Mouse (Mus musculus) WW6 (cell line): ENCODE data around the gene Itga4.

Experiments
- DNase-seq: peaks from one replicate; pipeline ENCODE4 v3.0.0-alpha.2; 2013; ENCODE audit warnings: low read depth, low spot score

Itga4 gene

DNA sequence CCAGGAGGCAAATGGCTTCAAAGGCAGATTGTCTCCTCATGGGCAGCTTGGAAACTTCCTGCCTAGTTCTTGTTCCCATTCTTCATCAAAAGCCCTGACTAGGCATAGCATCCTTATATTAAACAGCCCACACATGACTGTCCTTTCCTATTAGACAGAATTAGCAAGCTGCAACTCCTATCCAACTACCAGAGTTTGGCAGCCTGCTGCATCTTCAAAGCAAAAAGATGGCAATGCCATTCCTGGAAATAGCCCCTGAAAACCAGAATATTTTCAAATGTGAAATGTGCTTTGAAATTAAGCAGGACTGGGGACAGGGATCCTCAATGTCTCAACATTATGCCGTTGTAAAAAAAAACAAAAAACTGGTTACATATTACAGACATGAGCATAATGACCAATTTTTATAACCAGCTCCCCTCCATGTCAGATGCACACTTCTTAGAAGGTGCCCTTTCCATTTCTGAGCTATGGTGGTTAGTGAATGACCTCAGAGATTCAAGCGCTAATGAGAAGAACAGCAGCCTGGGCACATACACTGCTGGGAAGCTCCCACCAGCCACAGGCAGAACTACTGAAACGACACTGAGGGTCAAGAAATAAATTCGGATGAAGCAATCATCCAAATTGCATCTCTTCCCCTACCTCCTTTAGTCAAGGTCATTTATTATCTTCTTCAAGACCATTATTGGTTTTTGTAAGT is 97.0 kb downstream of the Itga4 start:
- no peak for DNase-seq

DNA sequence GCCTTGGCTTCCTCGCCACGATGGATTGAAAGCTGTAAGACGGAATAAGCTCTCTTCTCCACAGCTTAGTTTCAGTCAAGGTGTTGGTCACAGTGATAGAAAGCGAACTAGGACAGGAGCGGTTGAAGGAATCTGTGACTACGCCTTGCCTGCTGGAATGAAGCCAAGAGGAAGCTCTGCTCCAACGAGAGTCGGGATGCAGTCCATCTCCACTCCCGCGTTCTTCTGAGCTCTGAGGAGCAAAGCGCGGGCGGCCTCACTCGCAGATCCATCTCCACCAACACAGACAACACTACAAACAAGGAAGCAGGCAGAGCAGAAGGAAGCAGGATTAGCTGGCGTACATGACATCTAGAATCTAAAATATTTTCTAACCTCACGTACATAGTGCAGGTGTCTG is 99.5 kb downstream of the Itga4 start:
- no peak for DNase-seq

DNA sequence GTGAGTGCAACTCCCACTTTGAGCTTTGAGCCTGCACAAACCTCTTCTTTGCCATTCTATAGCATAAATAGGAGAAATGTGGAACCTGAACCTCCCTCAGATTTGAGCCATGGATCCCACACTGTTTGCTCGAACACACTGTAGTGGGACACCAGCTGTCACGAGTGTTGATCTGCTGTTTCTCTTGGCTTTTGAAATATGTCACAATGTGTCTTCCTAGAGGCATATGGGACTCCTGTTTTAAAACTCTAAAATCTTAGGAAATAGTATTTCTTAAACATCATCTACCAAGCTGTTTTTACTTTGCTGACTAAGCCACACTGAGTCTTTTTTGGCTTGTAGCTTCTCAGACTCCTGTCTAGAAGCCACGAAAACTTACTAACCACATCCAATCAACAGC is 102.6 kb downstream of the Itga4 start:
- no peak for DNase-seq

GRCm38 (mm10) chr2:79362029-79362428 is 106.8 kb downstream of the Itga4 start:
- DNase-seq, result no peak

GRCm38 (mm10) chr2:79363920-79364319 is 108.7 kb downstream of the Itga4 start:
- no peak for DNase-seq

DNA sequence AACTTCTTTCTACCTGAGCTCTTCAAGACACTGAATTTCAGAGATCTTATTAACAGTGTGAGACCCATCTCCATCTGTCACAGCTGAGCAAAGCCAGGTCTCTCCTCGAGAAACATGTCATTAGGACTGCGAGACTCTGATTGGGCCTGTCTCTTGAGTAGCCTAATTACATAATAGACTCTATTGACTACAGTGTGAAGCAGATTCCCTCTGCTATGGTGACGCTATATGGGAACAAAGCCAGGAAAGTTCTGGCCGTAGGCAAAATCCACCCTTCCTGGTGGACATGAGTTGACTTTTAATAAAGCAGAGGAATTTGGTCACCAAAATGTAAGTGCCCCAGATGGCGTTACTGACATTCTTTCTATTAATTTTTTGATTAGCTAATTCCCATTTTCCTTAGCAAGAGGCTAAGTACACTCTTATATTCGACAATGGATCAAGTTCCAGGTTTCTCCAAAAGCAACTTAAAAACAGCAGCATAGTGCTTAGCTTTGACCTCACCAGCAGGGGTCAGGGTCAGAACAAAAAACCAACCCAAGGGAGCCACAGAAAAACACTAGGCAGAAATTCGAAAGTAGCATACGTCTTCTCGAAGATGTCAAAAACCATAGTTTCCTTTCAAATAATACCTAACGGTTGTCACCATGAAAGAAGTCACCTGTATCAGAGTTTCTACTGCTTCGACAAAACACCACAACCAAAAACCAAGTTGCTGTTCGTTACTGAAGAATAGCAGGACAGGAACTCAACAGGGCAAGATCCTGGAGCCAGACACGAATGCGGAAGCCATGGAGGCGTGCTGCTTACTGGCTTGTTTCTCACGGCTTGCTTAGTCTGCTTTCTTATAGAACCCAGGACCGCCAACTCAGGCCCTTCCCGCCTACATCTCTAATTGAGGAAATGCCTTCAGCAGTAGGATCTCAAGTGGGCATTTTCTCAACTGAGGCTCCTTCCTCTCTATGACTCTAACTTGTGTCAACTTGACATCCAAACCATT is 112.5 kb downstream of the Itga4 start:
- no peak for DNase-seq

GRCm38 (mm10) chr2:79368661-79369060 is 113.4 kb downstream of the Itga4 start:
- no peak for DNase-seq

DNA sequence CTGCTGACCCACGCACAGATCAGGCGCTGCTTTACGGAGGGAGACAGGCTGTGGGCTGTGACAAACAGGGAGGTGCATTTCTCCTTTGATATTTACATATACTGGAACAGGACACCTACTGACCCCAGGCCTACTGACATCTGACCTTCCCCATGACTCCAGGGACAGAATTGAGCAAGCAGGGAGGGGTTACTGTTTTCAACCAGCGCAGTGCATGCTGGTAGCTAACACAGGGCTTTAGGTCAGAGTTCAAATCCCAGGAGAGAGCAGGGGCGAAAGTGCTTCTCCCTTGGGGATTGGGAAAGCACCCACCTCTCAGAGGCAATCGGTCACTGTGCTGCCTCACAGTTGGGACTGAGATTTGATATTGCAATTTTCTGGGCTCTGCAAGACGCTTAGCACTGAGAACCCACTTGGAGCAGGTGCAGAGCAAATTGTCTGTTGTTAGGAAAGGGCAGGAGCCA is 113.9 kb downstream of the Itga4 start:
- DNase-seq, result no peak

GRCm38 (mm10) chr2:79369905-79370304 is 114.7 kb downstream of the Itga4 start:
- DNase-seq, result no peak

- no peak for DNase-seq
Observed at GRCm38 (mm10) chr2:79370711-79371312, 115.6 kb downstream of the Itga4 start.

DNA sequence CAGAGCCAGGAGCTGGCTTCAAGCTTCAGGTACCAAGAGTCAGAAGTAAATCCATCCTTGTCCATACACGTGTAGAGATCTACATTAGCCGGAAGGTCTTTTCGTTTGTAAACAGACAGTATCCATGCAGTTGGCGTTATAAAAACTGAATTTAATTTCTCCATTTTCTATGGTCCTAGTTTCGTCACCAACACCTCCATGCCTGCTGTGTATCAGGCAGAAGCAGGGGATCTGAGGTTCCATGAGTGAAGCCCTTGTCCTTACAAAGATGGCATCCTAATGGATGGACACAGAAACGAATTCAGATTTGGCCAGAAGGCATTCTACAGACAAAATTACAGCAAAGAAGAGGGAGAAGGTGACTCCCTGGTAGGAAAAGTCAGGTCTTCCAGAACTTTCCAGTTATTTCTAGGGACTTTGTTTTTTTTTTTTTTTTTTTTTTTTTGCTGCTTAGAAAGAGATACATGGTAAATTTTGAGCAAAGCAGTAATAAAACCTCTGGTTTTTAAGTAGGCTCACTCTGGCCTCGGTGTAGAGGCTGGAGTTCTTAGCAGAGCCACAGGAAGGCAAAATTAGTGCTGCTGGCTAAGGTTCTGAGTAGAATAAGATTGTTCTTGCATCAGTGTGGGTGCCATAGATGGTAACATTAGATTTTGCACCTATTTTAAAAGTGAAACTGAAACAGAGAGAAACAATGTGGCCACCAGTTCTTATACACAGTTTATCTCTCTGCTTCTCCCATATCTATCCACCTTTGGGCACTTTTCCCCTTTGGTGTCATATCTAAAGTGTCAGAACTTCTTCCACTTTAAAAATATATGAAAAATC is 116.3 kb downstream of the Itga4 start:
- DNase-seq, result no peak

- no peak for DNase-seq
Observed at GRCm38 (mm10) chr2:79372154-79372467, 116.9 kb downstream of the Itga4 start.

GRCm38 (mm10) chr2:79372486-79373200 is 117.4 kb downstream of the Itga4 start:
- DNase-seq, result no peak

- DNase-seq, result no peak
Observed at GRCm38 (mm10) chr2:79378346-79379086, 123.3 kb downstream of the Itga4 start.

GRCm38 (mm10) chr2:79379087-79380041 is 124.1 kb downstream of the Itga4 start:
- no peak for DNase-seq
